Mouse (Mus musculus): ENCODE data around the gene C030005K15Rik. TPM values are rescaled to one million over a fixed set of nuclear protein-coding genes. Genes with fewer than 3 reads are reported as not detected.
"Not testable (repeated sequence)": the region's sequence is repeated elsewhere in the genome, so short reads cannot be mapped to it uniquely, and the experiment has no call there.

C030005K15Rik gene
- polyA plus RNA-seq (2014; fragmentation: Nextera tagmentation; extraction: Ambion mirVana) = not detected in 2 replicates

GRCm38 (mm10) chr10:97726655-97727054 lies at the start of gene C030005K15Rik:
C030005K15Rik (minus strand) TSS chr10:97726755.
- not testable (repeated sequence) for H3K36me3 ChIP-seq (ENCODE audit: control insufficient read depth, insufficient read depth, low read length); H3K4me2 ChIP-seq (ENCODE audit: low read depth, severe bottlenecking); H3K9ac ChIP-seq (ENCODE audit: low read length); H3K27ac ChIP-seq (replicated peaks; ENCODE audit: low read depth, low read length); DNase-seq (ENCODE audit: low spot score); H3K4me3 ChIP-seq (ENCODE audit: low read depth, low read length); H3K9me3 ChIP-seq (ENCODE audit: control insufficient read depth, low read length); H3K4me1 ChIP-seq (ENCODE audit: control insufficient read depth, insufficient read depth, low read length); ATAC-seq (ENCODE audit: insufficient number of reproducible peaks, low FRiP score, low TSS enrichment, low read depth); H3K27me3 ChIP-seq (ENCODE audit: control insufficient read depth, insufficient read depth, low read length)

DNA sequence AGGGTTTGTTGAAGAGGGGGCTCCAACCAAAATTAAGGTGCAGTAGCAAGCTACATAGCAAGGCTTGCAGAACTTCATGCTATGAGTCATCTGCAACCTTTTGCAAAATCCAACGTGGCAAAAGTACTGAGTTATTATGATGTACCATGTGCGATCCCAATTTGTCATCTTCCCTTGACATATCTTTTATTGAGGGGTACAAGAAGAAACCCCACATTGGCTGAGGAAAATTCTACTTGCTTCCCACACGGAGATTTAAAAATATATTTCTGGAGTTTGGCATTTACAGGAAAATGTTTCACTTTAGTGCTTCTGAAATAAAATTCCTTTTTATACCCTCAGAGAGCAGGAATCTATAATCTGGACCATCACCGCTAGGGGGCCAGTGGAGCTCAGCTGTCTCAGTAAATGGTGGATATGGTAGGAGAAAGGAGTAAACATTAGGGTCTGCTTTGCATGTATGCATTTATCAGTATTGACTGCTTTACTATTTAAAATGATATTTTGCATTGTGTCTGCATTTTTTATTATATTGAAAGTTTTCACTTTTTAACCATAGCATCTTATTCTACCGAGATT lies 41.7 kb upstream of the C030005K15Rik start:
- no peak overlapping the region for H3K4me3 ChIP-seq (ENCODE audit: low read depth, low read length)
- DNase-seq (ENCODE audit: low spot score) = peak; percentile 29
- 61% methylated on average over 5 of the region's 5 CpGs for WGBS

DNA sequence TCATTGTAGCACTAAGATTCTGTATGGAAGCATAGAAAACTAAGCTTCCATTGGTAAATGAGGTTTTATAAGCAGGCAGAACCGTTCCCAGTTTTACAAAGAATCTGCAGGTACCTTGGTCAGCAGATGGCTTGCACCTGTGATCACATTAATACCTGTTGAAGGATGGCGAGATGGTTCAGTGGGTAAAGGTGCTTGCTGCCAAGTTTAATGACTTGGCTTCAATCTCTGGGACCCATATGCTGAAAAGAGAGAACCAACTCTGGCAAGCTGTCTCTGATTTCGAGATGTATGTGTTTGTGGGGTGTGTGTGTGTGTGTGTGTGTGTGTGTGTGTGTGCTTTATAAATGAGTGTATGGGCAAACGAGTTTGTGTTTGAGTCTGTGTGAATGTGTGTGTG lies 27.3 kb upstream of the C030005K15Rik start:
- H3K4me1 ChIP-seq (ENCODE audit: control insufficient read depth, insufficient read depth, low read length) = no peaks in the 10 kb centered on the region
- no peaks in the 10 kb centered on the region for H3K9me3 ChIP-seq (ENCODE audit: control insufficient read depth, low read length)
- H3K36me3 ChIP-seq (ENCODE audit: control insufficient read depth, insufficient read depth, low read length) = no peaks in the 10 kb centered on the region
- no peaks in the 10 kb centered on the region for H3K27me3 ChIP-seq (ENCODE audit: control insufficient read depth, insufficient read depth, low read length)
- ATAC-seq (ENCODE audit: insufficient number of reproducible peaks, low FRiP score, low TSS enrichment, low read depth) = no peak
- 78% methylated on average over 4 of the region's 4 CpGs for WGBS
- no peak overlapping the region for H3K9ac ChIP-seq (ENCODE audit: low read length)
- H3K27ac ChIP-seq (replicated peaks; ENCODE audit: low read depth, low read length) = no peak overlapping the region
- H3K4me3 ChIP-seq (ENCODE audit: low read depth, low read length) = no peak overlapping the region
- no peak overlapping the region for H3K4me2 ChIP-seq (ENCODE audit: low read depth, severe bottlenecking)
- no peak for DNase-seq (ENCODE audit: low spot score)

More for the DNA sequence above, 41.7 kb upstream of the C030005K15Rik start:
- no peak overlapping the region for H3K4me2 ChIP-seq (ENCODE audit: low read depth, severe bottlenecking)
- H3K27me3 ChIP-seq (ENCODE audit: control insufficient read depth, insufficient read depth, low read length) = no peaks in the 10 kb centered on the region
- ATAC-seq (ENCODE audit: insufficient number of reproducible peaks, low FRiP score, low TSS enrichment, low read depth) = no peak
- no peaks in the 10 kb centered on the region for H3K4me1 ChIP-seq (ENCODE audit: control insufficient read depth, insufficient read depth, low read length)
- H3K27ac ChIP-seq (replicated peaks; ENCODE audit: low read depth, low read length) = no peak overlapping the region
- H3K36me3 ChIP-seq (ENCODE audit: control insufficient read depth, insufficient read depth, low read length) = no peaks in the 10 kb centered on the region
- H3K9ac ChIP-seq (ENCODE audit: low read length) = no peak overlapping the region
- no peaks in the 10 kb centered on the region for H3K9me3 ChIP-seq (ENCODE audit: control insufficient read depth, low read length)

DNA sequence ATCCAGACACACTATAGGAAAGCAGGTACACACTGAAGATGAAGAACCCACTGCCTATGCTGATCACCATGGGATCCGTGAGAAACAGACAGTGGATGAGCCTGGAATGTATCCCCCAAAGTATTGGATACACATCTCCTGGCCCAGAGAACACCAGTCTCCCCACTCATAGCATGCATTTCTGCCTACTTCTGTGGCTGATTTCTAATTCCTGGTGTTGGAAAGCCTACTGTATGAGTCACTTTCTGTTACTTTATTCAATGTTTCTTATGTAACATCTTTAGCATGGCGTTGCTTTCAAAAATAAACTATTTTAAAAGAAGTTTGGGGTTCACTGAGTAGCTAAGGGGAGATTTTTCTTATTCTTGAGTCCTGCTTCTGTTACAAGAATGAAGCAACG lies 20.7 kb upstream of the C030005K15Rik start:
- H3K27me3 ChIP-seq (ENCODE audit: control insufficient read depth, insufficient read depth, low read length) = no peaks in the 10 kb centered on the region
- H3K4me2 ChIP-seq (ENCODE audit: low read depth, severe bottlenecking) = no peak overlapping the region
- DNase-seq (ENCODE audit: low spot score) (no peak), ATAC-seq (ENCODE audit: insufficient number of reproducible peaks, low FRiP score, low TSS enrichment, low read depth) (no peak)
- H3K4me1 ChIP-seq (ENCODE audit: control insufficient read depth, insufficient read depth, low read length) = no peaks in the 10 kb centered on the region
- WGBS = 87% methylated on average over 3 of the region's 3 CpGs
- H3K36me3 ChIP-seq (ENCODE audit: control insufficient read depth, insufficient read depth, low read length) = no peaks in the 10 kb centered on the region
- H3K9ac ChIP-seq (ENCODE audit: low read length) = no peak overlapping the region
- no peak overlapping the region for H3K4me3 ChIP-seq (ENCODE audit: low read depth, low read length)
- H3K9me3 ChIP-seq (ENCODE audit: control insufficient read depth, low read length) = no peaks in the 10 kb centered on the region
- no peak overlapping the region for H3K27ac ChIP-seq (replicated peaks; ENCODE audit: low read depth, low read length)

DNA sequence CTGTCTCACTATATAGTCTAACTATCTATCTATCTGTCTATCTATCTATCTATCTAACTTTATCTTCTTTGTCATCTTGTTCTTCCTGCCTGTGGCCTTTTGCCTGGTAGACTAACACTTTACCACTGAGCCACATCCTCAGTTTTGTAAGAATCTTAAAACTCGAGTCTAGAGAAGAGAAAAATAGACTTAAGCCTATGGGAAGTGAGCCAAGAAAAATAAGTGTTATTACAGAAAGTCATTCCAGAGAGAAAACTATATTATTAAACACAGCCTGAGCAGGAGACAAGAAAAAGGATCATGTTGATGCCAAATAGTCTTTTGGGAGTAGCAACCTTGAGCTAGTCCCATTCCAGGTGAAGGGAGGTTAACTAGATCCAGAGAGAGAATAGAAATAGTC lies 626 bp downstream of the C030005K15Rik start:
- Histone ChIP-seq H3K4me2 (ENCODE audit: low read depth, severe bottlenecking) (no peak overlapping the region), H3K27me3 (ENCODE audit: control insufficient read depth, insufficient read depth, low read length) (no peaks in the 10 kb centered on the region), H3K27ac (replicated peaks; ENCODE audit: low read depth, low read length) (no peak overlapping the region), H3K36me3 (ENCODE audit: control insufficient read depth, insufficient read depth, low read length) (no peaks in the 10 kb centered on the region), H3K9me3 (ENCODE audit: control insufficient read depth, low read length) (no peaks in the 10 kb centered on the region), H3K4me1 (ENCODE audit: control insufficient read depth, insufficient read depth, low read length) (no peaks in the 10 kb centered on the region), H3K9ac (ENCODE audit: low read length) (no peak overlapping the region), H3K4me3 (ENCODE audit: low read depth, low read length) (no peak overlapping the region)
- DNase-seq (ENCODE audit: low spot score) = no peak
- WGBS = 70% methylated on average over 1 of the region's 1 CpGs
- no peak for ATAC-seq (ENCODE audit: insufficient number of reproducible peaks, low FRiP score, low TSS enrichment, low read depth)

DNA sequence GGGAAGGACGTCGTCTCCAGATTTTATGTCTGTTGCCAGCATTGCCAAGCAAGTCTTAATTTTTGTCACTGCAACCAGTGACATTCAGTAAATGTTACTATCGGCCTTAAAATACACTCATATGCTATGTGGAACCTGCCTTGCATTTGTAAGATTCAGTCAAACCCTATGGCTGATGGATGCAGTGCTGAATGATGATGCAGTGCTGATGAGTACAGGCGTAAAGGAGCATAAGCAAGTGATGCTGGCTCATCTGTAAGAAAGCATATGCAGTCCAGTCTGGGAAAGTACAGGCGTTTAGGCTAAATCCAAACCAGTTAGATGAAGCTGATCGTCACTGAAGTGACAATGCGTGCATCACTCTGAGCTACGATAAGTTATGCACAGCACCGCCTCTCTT lies 3.8 kb downstream of the C030005K15Rik start:
- WGBS = 95% methylated on average over 9 of the region's 9 CpGs
- H3K4me2 ChIP-seq (ENCODE audit: low read depth, severe bottlenecking) = no peak overlapping the region
- H3K36me3 ChIP-seq (ENCODE audit: control insufficient read depth, insufficient read depth, low read length) = no peaks in the 10 kb centered on the region
- ATAC-seq (ENCODE audit: insufficient number of reproducible peaks, low FRiP score, low TSS enrichment, low read depth) = no peak
- no peak for DNase-seq (ENCODE audit: low spot score)
- no peak overlapping the region for H3K27ac ChIP-seq (replicated peaks; ENCODE audit: low read depth, low read length)
- H3K9ac ChIP-seq (ENCODE audit: low read length) = no peak overlapping the region
- H3K4me3 ChIP-seq (ENCODE audit: low read depth, low read length) = no peak overlapping the region
- H3K27me3 ChIP-seq (ENCODE audit: control insufficient read depth, insufficient read depth, low read length) = no peaks in the 10 kb centered on the region
- H3K9me3 ChIP-seq (ENCODE audit: control insufficient read depth, low read length) = no peaks in the 10 kb centered on the region
- no peaks in the 10 kb centered on the region for H3K4me1 ChIP-seq (ENCODE audit: control insufficient read depth, insufficient read depth, low read length)

- ATAC-seq (ENCODE audit: insufficient number of reproducible peaks, low FRiP score, low TSS enrichment, low read depth) = no peak
- WGBS = 68% methylated on average over 1 of the region's 1 CpGs
- no peaks in the 10 kb centered on the region for H3K27me3 ChIP-seq (ENCODE audit: control insufficient read depth, insufficient read depth, low read length)
Observed at GRCm38 (mm10) chr10:97720625-97721024, 5.9 kb downstream of the C030005K15Rik start.

GRCm38 (mm10) chr10:97718021-97718420 lies 8.5 kb downstream of the C030005K15Rik start:
- H3K27ac ChIP-seq (replicated peaks; ENCODE audit: low read depth, low read length) = no peak overlapping the region
- no peaks in the 10 kb centered on the region for H3K36me3 ChIP-seq (ENCODE audit: control insufficient read depth, insufficient read depth, low read length)
- no peak overlapping the region for H3K4me3 ChIP-seq (ENCODE audit: low read depth, low read length)
- ATAC-seq (ENCODE audit: insufficient number of reproducible peaks, low FRiP score, low TSS enrichment, low read depth) = no peak
- H3K27me3 ChIP-seq (ENCODE audit: control insufficient read depth, insufficient read depth, low read length) = no peaks in the 10 kb centered on the region
- no peak overlapping the region for H3K9ac ChIP-seq (ENCODE audit: low read length)
- no peaks in the 10 kb centered on the region for H3K4me1 ChIP-seq (ENCODE audit: control insufficient read depth, insufficient read depth, low read length)
- no peak overlapping the region for H3K4me2 ChIP-seq (ENCODE audit: low read depth, severe bottlenecking)
- H3K9me3 ChIP-seq (ENCODE audit: control insufficient read depth, low read length) = no peaks in the 10 kb centered on the region
- DNase-seq (ENCODE audit: low spot score) = no peak
- WGBS = 77% methylated on average over 2 of the region's 2 CpGs

More at GRCm38 (mm10) chr10:97720625-97721024, 5.9 kb downstream of the C030005K15Rik start:
- Histone ChIP-seq H3K27ac (replicated peaks; ENCODE audit: low read depth, low read length) (no peak overlapping the region), H3K9ac (ENCODE audit: low read length) (no peak overlapping the region), H3K4me3 (ENCODE audit: low read depth, low read length) (no peak overlapping the region), H3K36me3 (ENCODE audit: control insufficient read depth, insufficient read depth, low read length) (no peaks in the 10 kb centered on the region), H3K4me1 (ENCODE audit: control insufficient read depth, insufficient read depth, low read length) (no peaks in the 10 kb centered on the region), H3K9me3 (ENCODE audit: control insufficient read depth, low read length) (no peaks in the 10 kb centered on the region), H3K4me2 (ENCODE audit: low read depth, severe bottlenecking) (no peak overlapping the region)
- DNase-seq (ENCODE audit: low spot score) = no peak

DNA sequence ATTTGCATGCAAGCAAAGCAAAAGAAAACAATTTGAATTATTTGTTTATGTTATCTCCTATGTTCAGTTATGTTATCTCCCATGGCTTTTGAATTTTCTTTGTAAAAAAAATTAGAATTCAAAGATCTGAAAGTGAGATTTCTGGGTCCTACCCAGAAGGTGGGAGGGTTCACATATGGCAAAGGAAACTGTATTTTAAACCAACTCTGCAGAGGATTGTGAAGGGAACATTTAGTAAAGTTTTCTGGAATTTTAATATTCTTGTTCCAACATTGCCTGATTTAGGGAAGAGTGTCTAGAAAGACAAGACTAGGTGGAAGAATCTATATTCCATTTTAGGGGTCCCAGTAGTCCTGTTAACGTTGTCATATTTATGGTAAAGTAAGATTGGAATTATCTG lies 9.3 kb downstream of the C030005K15Rik start:
- 86% methylated on average over 1 of the region's 1 CpGs for WGBS
- no peak for DNase-seq (ENCODE audit: low spot score)
- no peaks in the 10 kb centered on the region for H3K27me3 ChIP-seq (ENCODE audit: control insufficient read depth, insufficient read depth, low read length)
- H3K27ac ChIP-seq (replicated peaks; ENCODE audit: low read depth, low read length) = no peak overlapping the region
- H3K9ac ChIP-seq (ENCODE audit: low read length) = no peak overlapping the region
- H3K4me1 ChIP-seq (ENCODE audit: control insufficient read depth, insufficient read depth, low read length) = no peaks in the 10 kb centered on the region
- no peak for ATAC-seq (ENCODE audit: insufficient number of reproducible peaks, low FRiP score, low TSS enrichment, low read depth)
- no peaks in the 10 kb centered on the region for H3K36me3 ChIP-seq (ENCODE audit: control insufficient read depth, insufficient read depth, low read length)
- no peaks in the 10 kb centered on the region for H3K9me3 ChIP-seq (ENCODE audit: control insufficient read depth, low read length)
- H3K4me3 ChIP-seq (ENCODE audit: low read depth, low read length) = no peak overlapping the region
- H3K4me2 ChIP-seq (ENCODE audit: low read depth, severe bottlenecking) = no peak overlapping the region

All from limb, embryonic 11.5 days (tissue).